In genomic region chr16:92927662-92928061, GRCm38 (mm10) we compare ENCODE assay signal across 13 mouse cellular contexts.
A peak's percentile ranks its signal among the peaks of the same experiment; 100 is the strongest.
DNase-seq lines count a peak whose midpoint lies in the region; ATAC-seq lines count a peak whose summit lies in the region.
"Had no signal": no experiment of that assay in that cellular context is flagged by ENCODE, and none has a peak within 500 bp of the region (broad histone marks: within the 10 kb centered on the region; RNA-seq: fewer than 3 reads in every experiment).

No protein-coding gene starts in this region.

- DNase-seq in mesoderm, embryonic 11.5 days (ENCODE audit: low read depth, low spot score) = peak; percentile 56
- DNase-seq in thymus, postnatal 36 days = peak; percentile 69 to 76
- no peak for DNase-seq in left cerebral cortex, adult 18-20 months (ENCODE audit: low spot score in 2 of 2)
- DNase-seq in liver = no peak
- DNase-seq in right cerebral cortex, postnatal 10 days (ENCODE audit: low spot score in 2 of 2) = no peak
- DNase-seq: cerebellum, adult 18-20 months; heart, adult 11 months; heart, postnatal 14 days; kidney, postnatal 14 days; lung, embryonic 14.5 days had no signal

- ATAC-seq in activated CD4-positive, CD25-positive, alpha-beta regulatory T cell, adult 4 months = peak; percentile 61
- ATAC-seq in granulocyte monocyte progenitor cell, adult 5-6 weeks (replicated peaks; ENCODE audit: poor library complexity, severe bottlenecking) = peak; percentile 63
- ATAC-seq: intestine, embryonic 16.5 days had no signal

Comparison
In these comparisons a context has a peak if more than half of its experiments do, and no peak if none do; other contexts are left out.
1. DNase-seq: peak in mesoderm, embryonic 11.5 days (single experiment) and thymus, postnatal 36 days (2 of 2); none in left cerebral cortex, adult 18-20 months (0 of 2), liver (single experiment) and right cerebral cortex, postnatal 10 days (0 of 2).